Mouse (Mus musculus) bone marrow macrophage, adult 2 months (primary cell): ENCODE measurements around the gene Col1a1. TPM values are rescaled to one million over a fixed set of nuclear protein-coding genes. Genes with fewer than 3 reads are reported as not detected.

ENCODE experiments used
- H3K27ac ChIP-seq: 2 replicates; pipeline ENCODE4 v1.5.1; 2012; ENCODE audit warnings: low read depth, low read length; ENCODE audit not compliant: insufficient read depth
- H3K4me1 ChIP-seq: 2 replicates; pipeline ENCODE4 v1.6.1; 2012; ENCODE audit warnings: low read length; ENCODE audit not compliant: control insufficient read depth, insufficient read depth
- H3K4me3 ChIP-seq: 2 replicates; pipeline ENCODE4 v1.5.1; 2012; ENCODE audit warnings: mild to moderate bottlenecking, low read length, moderate library complexity; ENCODE audit not compliant: insufficient read depth
- CTCF ChIP-seq: IDR thresholded peaks from 2 replicates; pipeline ENCODE4 v1.5.1; 2012; ENCODE audit warnings: low read depth, mild to moderate bottlenecking, low read length, moderate library complexity
- POLR2A ChIP-seq: IDR thresholded peaks from 2 replicates; pipeline ENCODE4 v1.6.1; 2012; ENCODE audit warnings: mild to moderate bottlenecking, low read depth, low read length, borderline replicate concordance
- polyA plus RNA-seq: library from polyadenylated mRNA; stranded (reverse); fragments of >200 nt; gene quantifications from 2 replicates; pipeline ENCODE4 v1.2.4, GENCODE M21; 2012; ENCODE audit not compliant: missing spikeins, insufficient read depth, insufficient read length

Gene Col1a1
- polyA plus RNA-seq, 1 experiment, result 18.5 TPM

DNA sequence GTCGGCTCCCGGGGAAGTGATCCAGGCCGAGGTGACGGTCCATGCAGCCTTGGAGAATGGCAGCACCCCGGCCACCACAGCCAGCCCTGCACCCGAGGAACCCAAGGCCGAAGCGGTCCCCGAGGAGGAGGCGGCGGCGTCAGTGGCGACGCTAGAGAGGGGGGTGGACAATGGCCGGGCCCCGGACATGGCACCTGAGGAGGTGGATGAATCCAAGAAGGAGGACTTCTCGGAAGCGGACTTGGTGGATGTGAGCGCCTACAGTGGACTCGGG is 56.4 kb downstream of the Col1a1 start:
- Histone ChIP-seq H3K4me1 (peaks cover 38% of the 10 kb centered on the region), H3K27ac (peak overlapping the region; percentile 99), H3K4me3 (peak overlapping the region; percentile 87)
- TF ChIP-seq CTCF (no peak), POLR2A (no peak)

DNA sequence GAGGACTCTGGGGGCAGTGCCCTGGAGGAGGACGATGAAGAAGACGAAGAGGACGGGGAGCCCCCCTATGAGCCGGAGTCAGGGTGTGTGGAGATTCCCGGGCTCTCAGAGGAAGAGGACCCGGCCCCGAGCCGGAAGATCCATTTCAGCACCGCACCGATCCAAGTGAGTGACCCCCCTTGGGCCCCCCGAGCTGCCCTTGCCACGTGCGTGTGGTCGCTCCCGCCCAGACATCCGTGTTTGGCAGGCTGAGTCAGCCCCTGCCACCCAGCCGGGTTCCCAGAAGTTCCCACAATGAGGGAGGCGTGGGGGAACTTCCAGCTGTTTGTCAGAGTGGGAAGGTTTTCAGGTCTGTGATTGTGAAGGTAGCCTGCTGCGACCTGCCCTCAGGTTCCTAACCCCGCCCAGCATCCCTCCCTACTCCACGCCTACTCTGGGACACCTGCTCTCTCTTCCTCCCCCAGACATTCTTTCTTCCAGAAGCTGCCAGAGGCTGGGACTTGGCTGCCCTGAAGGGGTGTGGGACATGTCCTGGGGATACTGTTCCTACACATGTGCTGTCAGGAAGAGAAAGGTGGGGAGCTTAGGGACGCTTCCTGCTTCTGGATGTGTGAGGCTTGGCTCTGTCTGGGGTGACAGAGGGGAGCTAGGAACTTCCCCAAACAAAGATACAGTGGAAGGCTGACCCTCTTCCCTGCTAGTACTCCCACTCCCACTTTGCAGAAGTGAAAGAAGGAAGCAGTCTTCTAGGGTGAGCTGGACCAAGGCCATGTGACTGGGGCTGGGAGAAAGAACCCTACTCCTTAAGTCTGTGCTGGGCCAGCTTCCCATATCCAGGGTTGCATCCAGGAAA is 57.0 kb downstream of the Col1a1 start:
- peak overlapping the region; percentile 87 for H3K4me3 ChIP-seq
- TF ChIP-seq POLR2A, result no peak
- TF ChIP-seq CTCF, result no peak
- H3K4me1 ChIP-seq, result peaks cover 34% of the 10 kb centered on the region
- H3K27ac ChIP-seq, result peak overlapping the region; percentile 99

DNA sequence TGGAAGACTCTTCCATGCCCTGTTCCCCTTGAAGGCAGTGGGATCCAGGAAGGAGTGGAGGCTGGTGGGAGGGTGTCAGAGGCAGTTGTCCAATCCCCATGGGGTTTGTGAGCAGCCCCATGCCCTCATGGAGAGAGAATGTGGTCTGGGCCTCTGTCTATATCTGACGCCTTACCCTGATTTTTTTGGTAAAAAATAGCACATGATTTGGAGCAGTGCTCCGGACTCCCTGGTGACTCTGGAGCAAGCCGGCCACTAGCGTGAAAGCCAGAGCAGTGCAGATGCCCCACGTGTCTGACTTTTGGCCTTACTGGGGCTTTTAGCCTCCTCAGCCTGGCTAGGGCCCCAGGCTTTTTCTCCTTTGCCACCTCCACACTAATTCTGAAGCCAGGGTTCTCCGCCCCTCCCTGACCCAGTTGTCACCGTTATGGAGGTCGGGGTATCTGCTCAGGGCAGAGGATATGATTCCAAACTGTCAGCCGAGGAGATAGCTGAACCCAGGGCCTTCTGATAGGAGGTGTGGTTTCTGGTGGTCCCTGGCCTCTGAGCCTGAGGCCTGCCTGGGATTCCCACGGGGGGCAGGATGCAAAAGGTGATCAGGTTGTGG is 58.3 kb downstream of the Col1a1 start:
- Histone ChIP-seq H3K4me1 (peaks cover 21% of the 10 kb centered on the region), H3K27ac (peak overlapping the region; percentile 77), H3K4me3 (peak overlapping the region; percentile 87)
- no peak for TF ChIP-seq CTCF
- TF ChIP-seq POLR2A, result no peak

DNA sequence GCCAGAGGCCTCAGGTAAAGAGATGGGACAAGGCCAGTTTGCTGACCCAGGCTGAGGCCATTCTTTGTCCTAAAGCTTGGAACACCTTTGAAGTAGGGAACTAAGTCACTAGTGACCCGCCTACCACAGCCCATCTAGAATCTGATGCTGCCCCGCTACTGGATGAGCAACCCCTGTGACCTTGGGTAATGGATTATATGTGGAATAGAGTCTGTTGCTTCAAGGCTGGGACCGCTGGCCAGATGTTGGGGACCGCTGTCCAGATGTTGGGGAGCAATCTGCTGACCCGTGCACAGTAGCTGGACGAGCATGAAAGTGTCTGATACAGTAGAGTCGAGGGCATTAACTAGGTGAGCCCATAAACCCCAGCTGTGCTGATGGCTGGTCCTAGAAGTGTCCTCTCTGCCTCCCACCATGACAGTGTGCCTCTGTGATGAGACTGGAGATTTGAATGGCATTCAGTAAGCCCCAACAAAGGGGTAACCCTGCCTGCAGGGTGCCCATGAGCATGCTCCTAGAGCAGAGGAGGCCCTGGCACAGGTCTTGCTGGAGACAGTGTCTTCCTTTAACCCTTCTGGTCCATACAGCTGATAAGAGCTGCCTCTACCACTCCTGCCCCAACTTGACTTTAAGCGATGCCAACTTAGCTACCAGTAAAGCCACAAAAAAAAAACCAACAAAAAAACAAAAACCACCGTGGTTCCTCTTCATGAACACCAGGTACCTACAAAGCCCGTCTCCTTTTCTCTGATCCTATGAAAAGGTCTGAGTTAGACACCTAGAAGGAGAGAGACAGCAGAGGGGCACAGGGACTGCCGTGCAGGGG is 59.1 kb downstream of the Col1a1 start:
- TF ChIP-seq POLR2A, result no peak
- no peak for TF ChIP-seq CTCF
- peaks cover 25% of the 10 kb centered on the region for H3K4me1 ChIP-seq
- H3K4me3 ChIP-seq, result peak overlapping the region; percentile 87
- no peak overlapping the region for H3K27ac ChIP-seq

DNA sequence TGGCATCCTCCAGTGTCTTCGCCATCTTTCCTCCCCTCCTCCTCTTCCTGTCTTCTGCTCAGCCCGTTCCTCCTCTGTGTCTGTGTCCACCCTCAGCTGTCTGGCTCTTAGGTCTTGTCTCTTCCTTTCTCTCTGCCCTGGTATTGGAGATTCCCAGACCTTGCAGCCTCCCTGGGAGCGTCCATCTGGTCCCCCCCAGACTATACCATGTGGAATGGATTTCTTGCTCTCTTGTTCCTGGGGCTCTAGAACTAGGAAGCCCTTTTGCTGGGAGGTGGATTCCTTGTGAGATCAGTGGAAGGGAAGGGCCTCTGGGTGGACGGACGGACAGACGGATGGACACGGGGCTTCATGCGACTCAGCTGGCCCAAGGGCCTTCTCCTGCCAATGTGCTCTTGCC is 60.1 kb downstream of the Col1a1 start:
- TF ChIP-seq CTCF (no peak), POLR2A (no peak)
- Histone ChIP-seq H3K4me3 (0 out of 2 replicates have a peak overlapping the region, but pooled peaks have one; percentile 1), H3K27ac (no peak overlapping the region), H3K4me1 (peaks cover 34% of the 10 kb centered on the region)

DNA sequence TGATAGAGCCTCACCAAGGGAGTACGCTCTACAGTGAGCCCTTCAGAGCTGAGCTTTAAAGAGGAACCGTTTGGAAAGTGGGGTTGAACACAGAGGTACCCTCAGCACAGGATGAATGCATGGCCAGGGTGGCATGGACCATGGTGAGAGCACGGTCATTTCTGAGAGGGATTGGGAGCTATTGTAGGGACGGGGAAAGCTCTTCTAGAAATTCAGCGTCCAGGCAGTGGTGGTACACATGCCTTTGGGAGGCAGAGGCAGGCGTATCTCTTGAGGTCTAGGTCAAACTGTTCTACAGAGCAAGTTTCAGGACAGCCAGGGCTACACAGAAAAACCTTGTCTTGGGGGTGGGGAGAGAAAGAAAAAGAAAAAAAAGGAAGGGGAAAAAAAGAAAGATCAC is 61.0 kb downstream of the Col1a1 start:
- Histone ChIP-seq H3K27ac (no peak overlapping the region), H3K4me1 (peaks cover 34% of the 10 kb centered on the region), H3K4me3 (no peak overlapping the region)
- TF ChIP-seq POLR2A (no peak), CTCF (no peak)

DNA sequence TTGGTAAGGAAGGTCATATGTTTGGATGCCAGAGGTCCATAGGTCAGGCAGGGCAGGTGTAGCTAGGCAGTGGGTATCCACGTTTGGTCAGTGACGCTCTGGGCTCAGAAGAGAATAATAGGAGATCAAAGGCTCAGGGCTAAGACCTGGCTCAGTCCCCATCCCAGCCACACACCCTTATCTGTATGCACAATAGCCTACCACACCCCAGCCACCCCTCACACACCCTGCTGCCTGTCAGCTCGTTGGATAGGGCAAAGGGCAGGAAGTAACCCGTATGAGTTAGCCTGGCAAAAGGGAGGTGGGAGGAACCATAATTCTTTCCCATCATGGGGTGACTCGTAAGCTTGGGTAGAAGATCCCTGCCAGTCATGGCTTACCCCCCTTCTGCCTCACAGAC is 61.6 kb downstream of the Col1a1 start:
- Histone ChIP-seq H3K27ac (no peak overlapping the region), H3K4me3 (no peak overlapping the region), H3K4me1 (peaks cover 34% of the 10 kb centered on the region)
- TF ChIP-seq CTCF, result no peak

DNA sequence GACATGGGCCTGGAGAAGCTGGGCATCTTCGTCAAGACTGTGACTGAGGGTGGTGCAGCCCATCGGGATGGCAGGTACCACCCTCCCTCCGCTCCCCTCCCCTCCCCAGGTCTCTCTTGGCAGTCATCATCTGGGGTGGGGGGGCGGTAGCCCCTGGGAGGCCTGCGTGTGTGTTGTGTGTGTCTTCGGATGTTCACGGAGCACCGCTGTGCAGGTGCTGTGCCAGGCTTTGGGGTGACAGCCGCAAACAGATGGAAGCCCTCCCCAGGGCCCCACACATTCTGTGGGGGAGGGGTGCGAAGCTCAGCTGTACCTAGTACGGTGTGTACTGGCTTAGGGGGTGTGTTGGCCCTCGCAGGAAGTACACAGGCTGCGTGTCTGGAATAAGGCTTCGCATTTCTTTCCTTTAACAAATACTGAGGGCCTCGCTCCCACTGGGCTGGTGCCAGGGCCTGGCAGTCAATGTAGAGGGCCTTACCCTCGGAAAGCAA is 62.1 kb downstream of the Col1a1 start:
- Histone ChIP-seq H3K4me3 (no peak overlapping the region), H3K4me1 (peaks cover 34% of the 10 kb centered on the region), H3K27ac (no peak overlapping the region)
- TF ChIP-seq POLR2A (no peak), CTCF (no peak)

DNA sequence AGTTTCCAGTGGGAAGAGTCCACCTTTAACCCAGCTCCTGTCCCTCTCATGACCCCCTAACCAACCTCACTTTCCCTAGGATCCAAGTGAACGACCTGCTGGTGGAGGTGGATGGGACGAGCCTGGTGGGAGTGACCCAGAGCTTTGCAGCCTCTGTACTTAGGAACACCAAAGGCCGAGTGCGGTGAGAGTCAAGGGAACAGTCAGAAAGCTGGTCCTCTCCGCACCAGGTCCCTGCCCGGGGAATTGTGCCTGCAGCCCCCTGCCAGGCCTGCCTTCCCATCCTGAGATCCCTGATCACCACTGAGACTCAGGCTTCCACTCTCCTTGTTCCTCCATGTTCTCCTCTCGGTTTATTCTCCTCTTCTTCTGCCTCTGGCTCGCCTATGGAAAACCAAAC is 64.1 kb downstream of the Col1a1 start:
- H3K27ac ChIP-seq, result peak overlapping the region; percentile 15; the same call in 1 of the 2 replicates
- H3K4me3 ChIP-seq, result no peak overlapping the region
- peaks cover 28% of the 10 kb centered on the region for H3K4me1 ChIP-seq
- no peak for TF ChIP-seq CTCF
- no peak for TF ChIP-seq POLR2A

DNA sequence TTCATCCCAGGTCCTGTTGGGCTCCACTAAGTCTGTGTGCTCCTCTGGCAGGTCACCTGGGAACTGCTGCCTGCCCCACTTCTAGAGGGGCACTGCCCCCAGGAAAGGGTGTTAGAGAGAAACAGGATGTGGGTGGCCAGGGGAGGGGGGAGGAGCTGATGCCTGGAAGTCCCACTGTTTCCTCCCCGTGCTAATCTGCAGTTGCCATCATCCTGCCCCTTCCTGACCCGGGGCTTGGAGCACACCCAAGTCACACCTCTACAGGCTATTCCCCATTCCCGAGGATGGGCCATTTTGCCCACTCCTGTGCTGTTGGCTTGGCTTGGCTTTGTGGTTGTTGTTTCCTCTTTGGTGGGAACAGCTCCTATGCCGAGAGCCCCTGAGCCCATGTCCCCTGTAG is 64.5 kb downstream of the Col1a1 start:
- TF ChIP-seq CTCF, result no peak
- TF ChIP-seq POLR2A, result no peak
- peaks cover 24% of the 10 kb centered on the region for H3K4me1 ChIP-seq
- no peak overlapping the region for H3K4me3 ChIP-seq
- peak overlapping the region; percentile 15; the same call in 1 of the 2 replicates for H3K27ac ChIP-seq
